Mouse (Mus musculus): ENCODE measurements around the gene Dnajb11. TPM values are rescaled to one million over a fixed set of nuclear protein-coding genes. Genes with fewer than 3 reads are reported as not detected.

Gene Dnajb11
- polyA plus RNA-seq (2014; fragmentation: Nextera tagmentation; extraction: Ambion mirVana) = 100 and 104 TPM in 2 replicates

GRCm38 (mm10) chr16:22857431-22858113 lies at the start of gene Dnajb11, which contains the start of gene Tbccd1:
Gene Dnajb11, plus strand, starts transcription at chr16:22857845.
Gene Tbccd1, minus strand, starts transcription at chr16:22857669.
- no peaks in the 10 kb centered on the region; the same call in 1 of the 2 replicates for H3K27me3 ChIP-seq (ENCODE audit: control insufficient read depth, insufficient read depth, low read length)
- H3K9ac ChIP-seq (ENCODE audit: low read length) = peak within 1 kb of the TSS; percentile 88
- H3K9me3 ChIP-seq (ENCODE audit: control insufficient read depth, low read length) = no peaks in the 10 kb centered on the region
- peak; percentile 99 for DNase-seq (ENCODE audit: low spot score, missing footprints)
- H3K4me2 ChIP-seq = peak within 1 kb of the TSS; percentile 87
- peaks cover 12% of the 10 kb centered on the region for H3K4me1 ChIP-seq (ENCODE audit: control insufficient read depth, insufficient read depth, low read length)
- under 1% methylated on average over 62 of the region's 62 CpGs for WGBS
- no peak within 1 kb of the TSS for H3K27ac ChIP-seq (ENCODE audit: low read depth, low read length)
- peak; percentile 100 for ATAC-seq (ENCODE audit: low FRiP score)
- H3K36me3 ChIP-seq (ENCODE audit: control insufficient read depth, insufficient read depth, low read length) = peaks cover under 1% of the 10 kb centered on the region; the same call in 1 of the 2 replicates
- peak within 1 kb of the TSS; percentile 91 for H3K4me3 ChIP-seq (ENCODE audit: low read depth, low read length)

GRCm38 (mm10) chr16:22811477-22811876 lies 46.2 kb upstream of the Dnajb11 start, which contains the start of gene Crygs:
Gene Crygs, minus strand, starts transcription at chr16:22811577.
- H3K4me1 ChIP-seq (ENCODE audit: control insufficient read depth, insufficient read depth, low read length) = no peaks in the 10 kb centered on the region
- H3K9ac ChIP-seq (ENCODE audit: low read length) = no peak within 1 kb of the TSS
- H3K9me3 ChIP-seq (ENCODE audit: control insufficient read depth, low read length) = no peaks in the 10 kb centered on the region
- no peak within 1 kb of the TSS for H3K4me3 ChIP-seq (ENCODE audit: low read depth, low read length)
- H3K4me2 ChIP-seq = no peak within 1 kb of the TSS
- ATAC-seq (ENCODE audit: low FRiP score) (no peak), DNase-seq (ENCODE audit: low spot score, missing footprints) (no peak)
- 65% methylated on average over 2 of the region's 2 CpGs for WGBS
- no peak within 1 kb of the TSS for H3K27ac ChIP-seq (ENCODE audit: low read depth, low read length)
- peaks cover 7% of the 10 kb centered on the region; the same call in 1 of the 2 replicates for H3K27me3 ChIP-seq (ENCODE audit: control insufficient read depth, insufficient read depth, low read length)
- peaks cover 3% of the 10 kb centered on the region; the same call in 1 of the 2 replicates for H3K36me3 ChIP-seq (ENCODE audit: control insufficient read depth, insufficient read depth, low read length)

GRCm38 (mm10) chr16:22820731-22821130 lies 36.9 kb upstream of the Dnajb11 start:
- H3K4me2 ChIP-seq = no peak overlapping the region
- peaks cover 2% of the 10 kb centered on the region for H3K36me3 ChIP-seq (ENCODE audit: control insufficient read depth, insufficient read depth, low read length)
- no peak for ATAC-seq (ENCODE audit: low FRiP score)
- no peak overlapping the region for H3K9ac ChIP-seq (ENCODE audit: low read length)
- DNase-seq (ENCODE audit: low spot score, missing footprints) = no peak
- no peaks in the 10 kb centered on the region for H3K27me3 ChIP-seq (ENCODE audit: control insufficient read depth, insufficient read depth, low read length)
- 57% methylated on average over 8 of the region's 8 CpGs for WGBS
- H3K4me3 ChIP-seq (ENCODE audit: low read depth, low read length) = no peak overlapping the region
- H3K4me1 ChIP-seq (ENCODE audit: control insufficient read depth, insufficient read depth, low read length) = no peaks in the 10 kb centered on the region
- H3K27ac ChIP-seq (ENCODE audit: low read depth, low read length) = no peak overlapping the region
- no peaks in the 10 kb centered on the region for H3K9me3 ChIP-seq (ENCODE audit: control insufficient read depth, low read length)

- Histone ChIP-seq H3K9me3 (ENCODE audit: control insufficient read depth, low read length) (no peaks in the 10 kb centered on the region), H3K4me3 (ENCODE audit: low read depth, low read length) (no peak overlapping the region), H3K27me3 (ENCODE audit: control insufficient read depth, insufficient read depth, low read length) (no peaks in the 10 kb centered on the region), H3K36me3 (ENCODE audit: control insufficient read depth, insufficient read depth, low read length) (peaks cover 3% of the 10 kb centered on the region; the same call in 1 of the 2 replicates), H3K27ac (ENCODE audit: low read depth, low read length) (no peak overlapping the region), H3K4me2 (no peak overlapping the region), H3K4me1 (ENCODE audit: control insufficient read depth, insufficient read depth, low read length) (no peaks in the 10 kb centered on the region), H3K9ac (ENCODE audit: low read length) (no peak overlapping the region)
- 93% methylated on average over 3 of the region's 3 CpGs for WGBS
- ATAC-seq (ENCODE audit: low FRiP score) (no peak), DNase-seq (ENCODE audit: low spot score, missing footprints) (no peak)
Observed at GRCm38 (mm10) chr16:22832932-22833525, 24.6 kb upstream of the Dnajb11 start.

- H3K9ac ChIP-seq (ENCODE audit: low read length) = no peak overlapping the region
- no peaks in the 10 kb centered on the region for H3K36me3 ChIP-seq (ENCODE audit: control insufficient read depth, insufficient read depth, low read length)
- H3K4me1 ChIP-seq (ENCODE audit: control insufficient read depth, insufficient read depth, low read length) = peaks cover 2% of the 10 kb centered on the region; the same call in 1 of the 2 replicates
- H3K4me2 ChIP-seq = no peak overlapping the region
- H3K27ac ChIP-seq (ENCODE audit: low read depth, low read length) = no peak overlapping the region
- H3K27me3 ChIP-seq (ENCODE audit: control insufficient read depth, insufficient read depth, low read length) = no peaks in the 10 kb centered on the region
- ATAC-seq (ENCODE audit: low FRiP score) = no peak
- WGBS = 91% methylated on average over 3 of the region's 3 CpGs
- H3K4me3 ChIP-seq (ENCODE audit: low read depth, low read length) = no peak overlapping the region
- no peaks in the 10 kb centered on the region for H3K9me3 ChIP-seq (ENCODE audit: control insufficient read depth, low read length)
- DNase-seq (ENCODE audit: low spot score, missing footprints) = no peak
Observed at GRCm38 (mm10) chr16:22839146-22839857, 18.3 kb upstream of the Dnajb11 start.

- H3K4me2 ChIP-seq = no peak overlapping the region
- H3K27ac ChIP-seq (ENCODE audit: low read depth, low read length) = no peak overlapping the region
- DNase-seq (ENCODE audit: low spot score, missing footprints) = no peak
- H3K27me3 ChIP-seq (ENCODE audit: control insufficient read depth, insufficient read depth, low read length) = no peaks in the 10 kb centered on the region
- no peaks in the 10 kb centered on the region for H3K36me3 ChIP-seq (ENCODE audit: control insufficient read depth, insufficient read depth, low read length)
- H3K9ac ChIP-seq (ENCODE audit: low read length) = no peak overlapping the region
- WGBS = 96% methylated on average over 5 of the region's 5 CpGs
- H3K9me3 ChIP-seq (ENCODE audit: control insufficient read depth, low read length) = no peaks in the 10 kb centered on the region
- no peak for ATAC-seq (ENCODE audit: low FRiP score)
- H3K4me3 ChIP-seq (ENCODE audit: low read depth, low read length) = no peak overlapping the region
- peaks cover 2% of the 10 kb centered on the region; the same call in 1 of the 2 replicates for H3K4me1 ChIP-seq (ENCODE audit: control insufficient read depth, insufficient read depth, low read length)
Observed at GRCm38 (mm10) chr16:22842871-22843270, 14.8 kb upstream of the Dnajb11 start.

GRCm38 (mm10) chr16:22844061-22844801 lies 13.4 kb upstream of the Dnajb11 start:
- H3K27ac ChIP-seq (ENCODE audit: low read depth, low read length) = no peak overlapping the region
- 12% methylated on average over 26 of the region's 26 CpGs for whole genome bisulfite sequencing

GRCm38 (mm10) chr16:22844834-22845233 lies 12.8 kb upstream of the Dnajb11 start:
- peaks cover 2% of the 10 kb centered on the region; the same call in 1 of the 2 replicates for H3K4me1 ChIP-seq (ENCODE audit: control insufficient read depth, insufficient read depth, low read length)
- H3K36me3 ChIP-seq (ENCODE audit: control insufficient read depth, insufficient read depth, low read length) = no peaks in the 10 kb centered on the region
- no peaks in the 10 kb centered on the region for H3K9me3 ChIP-seq (ENCODE audit: control insufficient read depth, low read length)
- H3K9ac ChIP-seq (ENCODE audit: low read length) = peak overlapping the region; percentile 75
- no peak overlapping the region for H3K27ac ChIP-seq (ENCODE audit: low read depth, low read length)
- H3K4me3 ChIP-seq (ENCODE audit: low read depth, low read length) = peak overlapping the region; percentile 44
- DNase-seq (ENCODE audit: low spot score, missing footprints) = no peak
- ATAC-seq (ENCODE audit: low FRiP score) = no peak
- peak overlapping the region; percentile 76 for H3K4me2 ChIP-seq
- WGBS = 85% methylated on average over 5 of the region's 5 CpGs
- H3K27me3 ChIP-seq (ENCODE audit: control insufficient read depth, insufficient read depth, low read length) = no peaks in the 10 kb centered on the region

More at GRCm38 (mm10) chr16:22844061-22844801, 13.4 kb upstream of the Dnajb11 start:
- Histone ChIP-seq H3K4me1 (ENCODE audit: control insufficient read depth, insufficient read depth, low read length) (peaks cover 2% of the 10 kb centered on the region; the same call in 1 of the 2 replicates), H3K36me3 (ENCODE audit: control insufficient read depth, insufficient read depth, low read length) (no peaks in the 10 kb centered on the region), H3K4me3 (ENCODE audit: low read depth, low read length) (peak overlapping the region; percentile 44), H3K27me3 (ENCODE audit: control insufficient read depth, insufficient read depth, low read length) (no peaks in the 10 kb centered on the region), H3K4me2 (peak overlapping the region; percentile 76), H3K9ac (ENCODE audit: low read length) (peak overlapping the region; percentile 75), H3K9me3 (ENCODE audit: control insufficient read depth, low read length) (no peaks in the 10 kb centered on the region)
- DNase-seq (ENCODE audit: low spot score, missing footprints) (peak; percentile 95), ATAC-seq (ENCODE audit: low FRiP score) (peak; percentile 93)
